Mouse (Mus musculus) heart, embryonic 16.5 days (tissue): Measurements from ENCODE around the gene Mmp14. TPM values are rescaled to one million over a fixed set of nuclear protein-coding genes. Genes with fewer than 3 reads are reported as not detected.

ENCODE experiments used
- ATAC-seq: fragments of 200-750 bp; cut with Nextera tagmentation; replicated peaks from 2 replicates; pipeline ENCODE4 v1.8.0; 2017; ENCODE audit warnings: moderate number of reproducible peaks; ENCODE audit not compliant: insufficient read depth, low FRiP score; ENCODE audit errors: extremely low read depth
- H3K27ac ChIP-seq: fragments of 300-500 bp; sonication (generic); 2 replicates; pipeline ENCODE4 v1.5.1; 2014; ENCODE audit warnings: mild to moderate bottlenecking, low read length, control low read depth, moderate library complexity
- H3K27me3 ChIP-seq: fragments of 300-500 bp; sonication (generic); 2 replicates; pipeline ENCODE4 v1.6.1; 2014; ENCODE audit warnings: low read length, mixed read lengths; ENCODE audit not compliant: control insufficient read depth, insufficient read depth
- H3K36me3 ChIP-seq: fragments of 300-500 bp; sonication (generic); 2 replicates; pipeline ENCODE4 v1.6.1; 2014; ENCODE audit not compliant: control insufficient read depth, insufficient read depth
- H3K4me1 ChIP-seq: fragments of 300-500 bp; sonication (generic); 2 replicates; pipeline ENCODE4 v1.6.1; 2014; ENCODE audit warnings: low read length, mixed read lengths; ENCODE audit not compliant: control insufficient read depth, insufficient read depth
- H3K4me2 ChIP-seq: fragments of 300-500 bp; sonication (generic); 2 replicates; pipeline ENCODE4 v1.6.1; 2014; ENCODE audit warnings: low read depth, mild to moderate bottlenecking, control low read depth, low read length
- H3K4me3 ChIP-seq: fragments of 300-500 bp; sonication (generic); 2 replicates; pipeline ENCODE4 v1.5.1; 2014; ENCODE audit warnings: mild to moderate bottlenecking, control low read depth, low read length
- H3K9ac ChIP-seq: fragments of 300-500 bp; sonication (generic); 2 replicates; pipeline ENCODE4 v1.6.1; 2014; ENCODE audit warnings: low read length, control low read depth
- H3K9me3 ChIP-seq: fragments of 300-500 bp; sonication (generic); replicated peaks from 2 replicates; pipeline ENCODE4 v1.6.1; 2016; ENCODE audit warnings: low read length; ENCODE audit not compliant: control insufficient read depth
- WGBS: fragments of 180-500 bp; shearing (Covaris S2); extraction: QIAGEN DNeasy Blood & Tissue Kit; methylation state at CpG from one replicate; pipeline ENCODE4 v1.1.7; 2014; 5-methylcytosine and 5-hydroxymethylcytosine counted together
- polyA plus RNA-seq: library from polyadenylated mRNA; unstranded; fragments of >200 nt; fragmentation: Nextera tagmentation; extraction: Ambion mirVana; gene quantifications from 2 replicates; pipeline ENCODE4 v1.2.1, GENCODE M21; 2015

The Mmp14 gene
- polyA plus RNA-seq, 1 experiment from 2014 or later, result 89.5 TPM

GRCm38 (mm10) chr14:54474744-54475143 lies 43.3 kb downstream of the Mmp14 start:
- no peaks in the 10 kb centered on the region for H3K9me3 ChIP-seq
- no peak for ATAC-seq
- WGBS, result 66% methylated on average over 5 of the region's 5 CpGs

DNA sequence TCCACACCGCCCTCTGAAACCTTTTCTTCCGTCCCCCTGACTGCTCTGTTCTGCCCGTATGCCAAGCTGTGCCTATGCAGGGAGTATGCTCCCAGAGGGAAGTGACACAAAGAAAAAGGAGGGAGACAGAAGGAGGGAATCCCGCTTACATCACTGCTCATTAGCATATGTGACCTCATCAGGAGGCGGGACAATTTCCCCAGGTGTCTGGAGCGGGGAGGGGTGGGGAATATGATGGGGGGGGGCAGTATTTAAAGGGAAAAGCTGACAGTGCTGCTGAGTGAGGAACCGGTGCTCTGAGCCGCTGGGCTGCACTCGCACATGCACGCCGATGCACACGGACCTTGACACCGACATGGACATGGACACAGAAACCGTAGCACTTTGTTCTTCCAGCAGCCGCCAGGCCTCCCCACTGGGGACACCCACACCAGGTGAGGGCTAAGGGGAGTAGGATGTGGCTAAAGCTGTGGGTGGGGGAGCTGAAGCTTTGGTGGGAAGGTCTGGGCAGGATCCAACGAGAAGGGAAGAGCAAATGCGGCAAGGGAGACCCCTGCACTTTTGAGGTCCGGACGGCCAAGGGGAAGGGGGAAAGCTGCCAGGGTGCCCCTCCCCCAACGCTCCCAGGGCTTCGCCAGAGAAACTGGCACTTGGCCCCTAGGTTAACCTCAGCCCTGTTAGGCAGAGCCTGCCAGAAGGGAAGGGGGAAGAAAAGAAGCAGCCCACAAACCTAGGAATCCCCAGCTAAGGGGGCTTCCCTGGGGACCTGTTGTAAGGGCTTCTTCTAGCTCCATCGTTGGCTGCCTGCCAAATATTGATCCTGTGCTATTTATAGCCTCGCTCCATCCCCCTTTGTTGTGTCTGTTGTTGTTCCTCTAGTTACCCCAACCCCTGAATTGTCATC lies 44.8 kb downstream of the Mmp14 start, which contains the start of gene Rem2:
Gene Rem2 (plus strand): TSS at position 160 of the 904 bp plus-strand sequence.
- peak within 1 kb of the TSS; percentile 49 for H3K4me3 ChIP-seq
- peak within 1 kb of the TSS; percentile 85 for H3K4me2 ChIP-seq
- 2% methylated on average over 23 of the region's 23 CpGs for WGBS
- H3K9me3 ChIP-seq, result no peaks in the 10 kb centered on the region
- H3K27ac ChIP-seq, result no peak within 1 kb of the TSS
- H3K36me3 ChIP-seq, result no peaks in the 10 kb centered on the region
- H3K9ac ChIP-seq, result peak within 1 kb of the TSS; percentile 62
- H3K4me1 ChIP-seq, result peaks cover 9% of the 10 kb centered on the region; the same call in 1 of the 2 replicates
- ATAC-seq, result no peak; the same call in 1 of the 2 replicates
- 0 out of 2 replicates have a peak, but pooled peaks cover 9% of the 10 kb centered on the region for H3K27me3 ChIP-seq

More at GRCm38 (mm10) chr14:54474744-54475143, 43.3 kb downstream of the Mmp14 start:
- Histone ChIP-seq H3K4me3 (no peak overlapping the region), H3K4me2 (no peak overlapping the region), H3K27ac (no peak overlapping the region), H3K9ac (no peak overlapping the region), H3K27me3 (0 out of 2 replicates have a peak, but pooled peaks cover 9% of the 10 kb centered on the region), H3K36me3 (peaks cover 9% of the 10 kb centered on the region), H3K4me1 (peaks cover 9% of the 10 kb centered on the region; the same call in 1 of the 2 replicates)

GRCm38 (mm10) chr14:54477172-54477909 lies 45.9 kb downstream of the Mmp14 start:
- H3K4me3 ChIP-seq, result no peak overlapping the region
- no peaks in the 10 kb centered on the region for H3K9me3 ChIP-seq
- no peak for ATAC-seq
- H3K36me3 ChIP-seq, result no peaks in the 10 kb centered on the region
- peaks cover 9% of the 10 kb centered on the region; the same call in 1 of the 2 replicates for H3K4me1 ChIP-seq
- H3K4me2 ChIP-seq, result no peak overlapping the region
- WGBS, result 83% methylated on average over 15 of the region's 15 CpGs
- H3K9ac ChIP-seq, result no peak overlapping the region
- H3K27ac ChIP-seq, result no peak overlapping the region
- 0 out of 2 replicates have a peak, but pooled peaks cover 9% of the 10 kb centered on the region for H3K27me3 ChIP-seq

DNA sequence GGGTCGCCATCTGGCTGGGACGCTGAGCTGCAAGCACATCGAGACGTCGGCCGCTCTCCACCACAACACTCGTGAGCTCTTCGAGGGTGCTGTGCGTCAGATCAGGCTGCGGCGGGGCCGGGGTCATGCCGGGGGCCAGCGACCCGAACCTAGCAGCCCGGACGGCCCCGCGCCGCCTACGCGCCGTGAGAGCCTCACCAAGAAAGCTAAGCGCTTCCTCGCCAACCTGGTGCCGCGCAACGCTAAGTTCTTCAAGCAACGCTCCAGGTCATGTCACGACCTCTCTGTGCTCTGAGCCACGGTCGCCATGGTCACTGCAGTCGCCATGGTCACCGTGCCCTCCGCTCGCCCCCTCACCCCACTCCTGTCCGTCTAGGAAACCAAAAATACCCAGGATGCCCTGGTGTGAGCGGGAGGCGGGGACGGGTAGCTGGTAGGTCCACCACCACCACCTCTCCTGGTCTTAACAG lies 48.1 kb downstream of the Mmp14 start:
- Histone ChIP-seq H3K36me3 (no peaks in the 10 kb centered on the region), H3K27ac (no peak overlapping the region), H3K4me2 (peak overlapping the region; percentile 81), H3K27me3 (0 out of 2 replicates have a peak, but pooled peaks cover 9% of the 10 kb centered on the region), H3K9ac (peak overlapping the region; percentile 79), H3K9me3 (0 out of 2 replicates have a peak, but pooled peaks cover 2% of the 10 kb centered on the region), H3K4me3 (peak overlapping the region; percentile 63), H3K4me1 (peaks cover 9% of the 10 kb centered on the region; the same call in 1 of the 2 replicates)
- WGBS, result 1% methylated on average over 40 of the region's 40 CpGs
- peak; percentile 25; the same call in 1 of the 2 replicates for ATAC-seq

GRCm38 (mm10) chr14:54480673-54481072 lies 49.3 kb downstream of the Mmp14 start:
- H3K27me3 ChIP-seq, result 0 out of 2 replicates have a peak, but pooled peaks cover 9% of the 10 kb centered on the region
- H3K9ac ChIP-seq, result no peak overlapping the region
- H3K4me3 ChIP-seq, result no peak overlapping the region
- no peak overlapping the region for H3K27ac ChIP-seq
- 62% methylated on average over 6 of the region's 6 CpGs for WGBS
- no peak overlapping the region for H3K4me2 ChIP-seq
- no peaks in the 10 kb centered on the region for H3K36me3 ChIP-seq
- no peak for ATAC-seq
- peaks cover 9% of the 10 kb centered on the region; the same call in 1 of the 2 replicates for H3K4me1 ChIP-seq
- H3K9me3 ChIP-seq, result 0 out of 2 replicates have a peak, but pooled peaks cover 2% of the 10 kb centered on the region

DNA sequence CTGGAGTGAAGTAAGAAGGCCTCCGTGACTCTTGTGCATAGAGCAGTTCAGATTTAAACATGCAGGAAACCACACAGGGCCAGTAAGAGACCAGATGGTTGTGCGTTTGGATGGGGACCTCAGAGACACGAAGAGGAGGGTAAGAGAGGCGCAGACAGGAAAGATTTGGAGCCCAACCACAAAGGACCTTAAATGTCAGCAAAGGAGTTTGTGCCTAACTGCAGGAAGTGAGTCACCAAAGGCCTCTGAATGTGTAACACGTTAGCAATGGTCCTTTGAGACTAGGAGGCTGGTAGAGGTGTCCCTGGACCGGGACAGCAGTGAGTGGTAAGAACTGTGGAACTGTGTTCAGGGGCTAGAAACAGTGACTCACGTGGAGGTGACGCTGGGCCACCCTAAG lies 50.0 kb downstream of the Mmp14 start:
- Histone ChIP-seq H3K9ac (no peak overlapping the region), H3K36me3 (no peaks in the 10 kb centered on the region), H3K4me1 (peaks cover 9% of the 10 kb centered on the region; the same call in 1 of the 2 replicates), H3K27ac (no peak overlapping the region), H3K9me3 (0 out of 2 replicates have a peak, but pooled peaks cover 2% of the 10 kb centered on the region), H3K27me3 (0 out of 2 replicates have a peak, but pooled peaks cover 9% of the 10 kb centered on the region), H3K4me2 (no peak overlapping the region), H3K4me3 (no peak overlapping the region)
- no peak for ATAC-seq
- 56% methylated on average over 8 of the region's 8 CpGs for WGBS

- Histone ChIP-seq H3K4me3 (no peak overlapping the region), H3K4me2 (no peak overlapping the region), H3K9ac (no peak overlapping the region), H3K27ac (no peak overlapping the region), H3K4me1 (0 out of 2 replicates have a peak, but pooled peaks cover 4% of the 10 kb centered on the region), H3K9me3 (0 out of 2 replicates have a peak, but pooled peaks cover 2% of the 10 kb centered on the region), H3K27me3 (0 out of 2 replicates have a peak, but pooled peaks cover 5% of the 10 kb centered on the region), H3K36me3 (no peaks in the 10 kb centered on the region)
- WGBS, result 38% methylated on average over 9 of the region's 9 CpGs
- ATAC-seq, result no peak
Observed at GRCm38 (mm10) chr14:54482498-54482897, 51.1 kb downstream of the Mmp14 start.

GRCm38 (mm10) chr14:54485899-54486298 lies 54.5 kb downstream of the Mmp14 start:
- WGBS, result 86% methylated on average over 7 of the region's 7 CpGs
- Histone ChIP-seq H3K9ac (no peak overlapping the region), H3K27me3 (no peaks in the 10 kb centered on the region), H3K4me2 (no peak overlapping the region), H3K36me3 (no peaks in the 10 kb centered on the region), H3K9me3 (0 out of 2 replicates have a peak, but pooled peaks cover 2% of the 10 kb centered on the region), H3K4me3 (no peak overlapping the region), H3K4me1 (no peaks in the 10 kb centered on the region), H3K27ac (no peak overlapping the region)
- ATAC-seq, result no peak
